Mouse (Mus musculus) heart, adult 2 months (tissue): ENCODE measurements around the gene 1700014D04Rik. TPM values are rescaled to one million over a fixed set of nuclear protein-coding genes. Genes with fewer than 3 reads are reported as not detected.
A peak's percentile ranks its signal among the peaks of the same experiment; 100 is the strongest.

Experiments
- DNase-seq, 2 experiments: peaks; one replicate each; pipeline ENCODE4 v3.0.0; 2021
- H3K27ac ChIP-seq: fragments of 200-600 bp; 2 replicates; pipeline ENCODE4 v1.8.1; 2022
- H3K27me3 ChIP-seq: fragments of 200-500 bp; 2 replicates; pipeline ENCODE4 v1.6.1; 2012; ENCODE audit warnings: mild to moderate bottlenecking, low read length, inconsistent platforms, mixed read lengths; ENCODE audit not compliant: control insufficient read depth, insufficient read depth
- H3K36me3 ChIP-seq: fragments of 200-500 bp; 2 replicates; pipeline ENCODE4 v1.6.1; 2012; ENCODE audit warnings: low read length, inconsistent platforms; ENCODE audit not compliant: control insufficient read depth, insufficient read depth
- H3K4me1 ChIP-seq: fragments of 200-500 bp; 2 replicates; pipeline ENCODE4 v1.6.1; 2011; ENCODE audit warnings: low read length; ENCODE audit not compliant: control insufficient read depth, insufficient read depth
- H3K4me3 ChIP-seq: fragments of 200-600 bp; 2 replicates; pipeline ENCODE4 v1.8.1; 2022
- H3K79me2 ChIP-seq: fragments of 200-500 bp; replicated peaks from 2 replicates; pipeline ENCODE4 v1.6.1; 2012; ENCODE audit warnings: mild to moderate bottlenecking, inconsistent platforms, low read length, moderate library complexity, mixed read lengths; ENCODE audit not compliant: control insufficient read depth, insufficient read depth
- H3K9ac ChIP-seq: fragments of 200-500 bp; 2 replicates; pipeline ENCODE4 v1.6.1; 2012; ENCODE audit warnings: low read depth, mild to moderate bottlenecking, control low read depth, inconsistent platforms, low read length, mixed read lengths
- CTCF ChIP-seq: fragments of 200-600 bp; IDR thresholded peaks from 2 replicates; pipeline ENCODE4 v1.8.1; 2022; ENCODE audit warnings: antibody characterized with exemption, mild to moderate bottlenecking, moderate library complexity
- EP300 ChIP-seq: fragments of 200-500 bp; IDR thresholded peaks from 2 replicates; pipeline ENCODE4 v1.6.1; 2011; ENCODE audit warnings: low read depth, low read length, control low read depth; ENCODE audit not compliant: insufficient read depth
- POLR2A ChIP-seq: fragments of 200-500 bp; IDR thresholded peaks from 2 replicates; pipeline ENCODE4 v1.6.1; 2011; ENCODE audit warnings: mild to moderate bottlenecking, low read depth, low read length, control low read depth; ENCODE audit not compliant: insufficient read depth
- WGBS: fragments of 180-500 bp; shearing (Covaris S2); methylation state at CpG from one replicate; pipeline ENCODE4 v1.1.7; 2018; 5-methylcytosine and 5-hydroxymethylcytosine counted together
- intact Hi-C: fragments of 180-260 bp; cut with DNase I; formaldehyde crosslinking; loops from one replicate; pipeline ENCODE4 v1.15.1; 2025
- polyA plus RNA-seq: library from polyadenylated mRNA; depleted of rRNA; stranded (reverse); fragments of >200 nt; gene quantifications from 2 replicates; pipeline ENCODE4 v1.2.3, GENCODE M21; 2012
- total RNA-seq, 2 experiments: library from RNA; stranded (reverse); gene quantifications; 2 replicates each; pipeline ENCODE4 v1.2.3; 2021

Gene 1700014D04Rik
- total and polyA plus RNA-seq, 3 experiments, result not detected

- H3K4me1 ChIP-seq, result peaks cover 27% of the 10 kb centered on the region
- peak overlapping the region; percentile 100 for H3K27ac ChIP-seq
- peaks cover 14% of the 10 kb centered on the region for H3K79me2 ChIP-seq
- H3K9ac ChIP-seq, result peak overlapping the region; percentile 89
- 8% methylated on average over 13 of the region's 13 CpGs for WGBS
- peaks cover 28% of the 10 kb centered on the region for H3K36me3 ChIP-seq
- intact Hi-C loops, result no loop called here
- peak overlapping the region; percentile 69 for H3K4me3 ChIP-seq
- peak in 1 of 2 experiments; percentile 14 for DNase-seq
- no peaks in the 10 kb centered on the region for H3K27me3 ChIP-seq
- TF ChIP-seq POLR2A, result no peak
- no peak for TF ChIP-seq EP300
- no peak for TF ChIP-seq CTCF
These were observed 22.0 kb upstream of the 1700014D04Rik start for GRCm38 (mm10) chr13:59768531-59768930.

- peaks cover 15% of the 10 kb centered on the region for H3K79me2 ChIP-seq
- H3K27ac ChIP-seq, result peak overlapping the region; percentile 6; the same call in 1 of the 2 replicates
- H3K36me3 ChIP-seq, result peaks cover 25% of the 10 kb centered on the region
- H3K4me3 ChIP-seq, result peak overlapping the region; percentile 17
- no peak for DNase-seq
- intact Hi-C loops, result no loop called here
- H3K9ac ChIP-seq, result peak overlapping the region; percentile 36; the same call in 1 of the 2 replicates
- H3K4me1 ChIP-seq, result peaks cover 30% of the 10 kb centered on the region
- 43% methylated on average over 11 of the region's 11 CpGs for WGBS
- TF ChIP-seq EP300, result no peak
- H3K27me3 ChIP-seq, result no peaks in the 10 kb centered on the region
These were observed 20.4 kb upstream of the 1700014D04Rik start for GRCm38 (mm10) chr13:59766786-59767515.

- TF ChIP-seq POLR2A, result no peak
- no peak for TF ChIP-seq CTCF
- no peak for TF ChIP-seq EP300
- no peak for DNase-seq
- H3K9ac ChIP-seq, result no peak overlapping the region
- H3K4me3 ChIP-seq, result no peak overlapping the region
- intact Hi-C loops, result no loop called here
- peaks cover 22% of the 10 kb centered on the region for H3K36me3 ChIP-seq
- H3K4me1 ChIP-seq, result peaks cover 20% of the 10 kb centered on the region
- no peak overlapping the region for H3K27ac ChIP-seq
- WGBS, result 70% methylated on average over 7 of the region's 7 CpGs
- H3K27me3 ChIP-seq, result no peaks in the 10 kb centered on the region
- H3K79me2 ChIP-seq, result peaks cover 11% of the 10 kb centered on the region
These were observed 16.2 kb upstream of the 1700014D04Rik start for GRCm38 (mm10) chr13:59762791-59763190.

GRCm38 (mm10) chr13:59756906-59757305 lies 10.4 kb upstream of the 1700014D04Rik start:
- Histone ChIP-seq H3K27ac (no peak overlapping the region; the same call in 1 of the 2 replicates), H3K9ac (no peak overlapping the region), H3K4me1 (no peaks in the 10 kb centered on the region; the same call in 1 of the 2 replicates), H3K36me3 (peaks cover 6% of the 10 kb centered on the region), H3K79me2 (no peaks in the 10 kb centered on the region), H3K27me3 (no peaks in the 10 kb centered on the region), H3K4me3 (no peak overlapping the region)
- no peak for DNase-seq
- intact Hi-C loops, result no loop called here
- no peak for TF ChIP-seq CTCF
- TF ChIP-seq POLR2A, result no peak
- no peak for TF ChIP-seq EP300
- WGBS, result 62% methylated on average over 7 of the region's 7 CpGs

GRCm38 (mm10) chr13:59750310-59750709 lies 3.8 kb upstream of the 1700014D04Rik start:
- no peaks in the 10 kb centered on the region for H3K4me1 ChIP-seq
- WGBS, result 77% methylated on average over 12 of the region's 12 CpGs
- H3K79me2 ChIP-seq, result no peaks in the 10 kb centered on the region
- no peaks in the 10 kb centered on the region for H3K27me3 ChIP-seq
- no peak overlapping the region for H3K9ac ChIP-seq
- intact Hi-C loops, result no loop called here
- no peak for DNase-seq
- no peaks in the 10 kb centered on the region for H3K36me3 ChIP-seq
- no peak overlapping the region for H3K4me3 ChIP-seq
- no peak overlapping the region for H3K27ac ChIP-seq
- no peak for TF ChIP-seq CTCF
- TF ChIP-seq EP300, result no peak
- TF ChIP-seq POLR2A, result no peak

- no peaks in the 10 kb centered on the region for H3K4me1 ChIP-seq
- WGBS, result 73% methylated on average over 6 of the region's 6 CpGs
- intact Hi-C loops, result no loop called here
- no peak for DNase-seq
- TF ChIP-seq EP300, result no peak
- TF ChIP-seq POLR2A, result no peak
- no peak for TF ChIP-seq CTCF
- H3K9ac ChIP-seq, result no peak overlapping the region
- no peaks in the 10 kb centered on the region for H3K79me2 ChIP-seq
- H3K27me3 ChIP-seq, result no peaks in the 10 kb centered on the region
- H3K4me3 ChIP-seq, result no peak overlapping the region
- H3K36me3 ChIP-seq, result no peaks in the 10 kb centered on the region
- no peak overlapping the region for H3K27ac ChIP-seq
These were observed 388 bp downstream of the 1700014D04Rik start for GRCm38 (mm10) chr13:59746164-59746563.
